Mouse (Mus musculus) forebrain, embryonic 10.5 days (tissue): ENCODE measurements at regions not wholly inside any gene's neighbourhood (a gene's known extent, or its start where the extent isn't known, plus 50 kb on each side); places are given as distances from the start of the nearest gene placed in this dataset.

Experiments used
- DNase-seq: peaks from one replicate; pipeline ENCODE4 v3.0.0-alpha.2; 2017; ENCODE audit warnings: low spot score; ENCODE audit errors: extremely low spot score
- H3K27ac ChIP-seq: fragments of 300-500 bp; sonication (generic); 2 replicates; pipeline ENCODE4 v1.5.1; 2016; ENCODE audit warnings: mild to moderate bottlenecking
- H3K27me3 ChIP-seq: fragments of 300-500 bp; sonication (generic); 2 replicates; pipeline ENCODE4 v1.6.1; 2016; ENCODE audit warnings: mild to moderate bottlenecking; ENCODE audit not compliant: poor library complexity, severe bottlenecking
- H3K36me3 ChIP-seq: fragments of 300-500 bp; sonication (generic); replicated peaks from 2 replicates; pipeline ENCODE4 v1.6.1; 2016; ENCODE audit warnings: mild to moderate bottlenecking, moderate library complexity
- H3K4me1 ChIP-seq: fragments of 300-500 bp; sonication (generic); 2 replicates; pipeline ENCODE4 v1.6.1; 2016
- H3K4me3 ChIP-seq: fragments of 300-500 bp; sonication (generic); 2 replicates; pipeline ENCODE4 v1.5.1; 2016; ENCODE audit warnings: mild to moderate bottlenecking, moderate library complexity
- H3K9me3 ChIP-seq: fragments of 300-500 bp; sonication (generic); 2 replicates; pipeline ENCODE4 v1.6.1; 2016; ENCODE audit warnings: mild to moderate bottlenecking, moderate library complexity
- WGBS: fragments of 180-500 bp; shearing (Covaris S2); methylation state at CpG from one replicate; pipeline ENCODE4 v1.1.7; 2016; 5-methylcytosine and 5-hydroxymethylcytosine counted together

DNA sequence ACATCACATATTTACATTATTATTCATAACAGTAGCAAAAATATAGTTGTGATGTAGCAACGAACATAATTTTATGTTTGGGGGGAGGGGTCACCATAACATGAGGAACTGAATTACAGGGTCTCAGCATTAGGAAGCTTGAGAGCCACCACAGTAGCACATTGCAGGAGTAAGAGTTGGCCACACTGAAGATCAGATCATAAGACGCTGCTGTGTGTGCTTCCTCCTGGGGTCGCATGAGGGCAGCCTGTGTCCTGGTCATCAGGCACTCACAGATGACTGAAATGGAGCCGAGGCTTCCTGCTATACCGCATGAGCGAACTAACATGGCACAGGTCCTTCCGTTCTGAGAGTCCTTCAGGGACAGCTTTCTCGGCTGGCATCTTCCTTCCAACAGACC lies 447.3 kb downstream of the Adam3 start:
- Histone ChIP-seq H3K36me3 (no peaks in the 10 kb centered on the region), H3K9me3 (no peaks in the 10 kb centered on the region), H3K4me3 (no peak overlapping the region), H3K4me1 (no peaks in the 10 kb centered on the region), H3K27ac (no peak overlapping the region), H3K27me3 (no peaks in the 10 kb centered on the region)
- 81% methylated on average over 8 of the region's 8 CpGs for WGBS
- DNase-seq: no peak

DNA sequence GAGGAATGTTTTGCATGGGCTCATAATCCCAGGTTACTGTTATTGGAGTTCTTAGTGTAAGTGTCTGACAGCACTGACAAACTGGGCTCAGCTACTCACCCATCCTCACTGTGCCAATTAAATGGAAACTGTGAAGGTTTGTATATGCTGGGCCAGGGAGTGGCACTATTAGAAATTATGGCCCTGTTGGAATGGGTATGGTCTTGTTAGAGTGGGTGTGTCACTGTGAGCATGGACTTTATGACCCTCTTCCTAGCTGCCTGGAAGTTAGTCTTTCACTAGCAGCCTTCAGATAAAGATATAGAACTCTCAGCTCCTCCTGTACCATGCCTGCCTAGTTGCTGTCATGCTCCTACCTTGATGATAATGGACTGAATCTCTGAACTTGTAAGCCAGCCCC lies 464.3 kb downstream of the Adam3 start:
- Histone ChIP-seq H3K4me1 (no peaks in the 10 kb centered on the region), H3K4me3 (no peak overlapping the region), H3K27me3 (no peaks in the 10 kb centered on the region), H3K27ac (no peak overlapping the region), H3K9me3 (no peaks in the 10 kb centered on the region), H3K36me3 (no peaks in the 10 kb centered on the region)
- DNase-seq: no peak

DNA sequence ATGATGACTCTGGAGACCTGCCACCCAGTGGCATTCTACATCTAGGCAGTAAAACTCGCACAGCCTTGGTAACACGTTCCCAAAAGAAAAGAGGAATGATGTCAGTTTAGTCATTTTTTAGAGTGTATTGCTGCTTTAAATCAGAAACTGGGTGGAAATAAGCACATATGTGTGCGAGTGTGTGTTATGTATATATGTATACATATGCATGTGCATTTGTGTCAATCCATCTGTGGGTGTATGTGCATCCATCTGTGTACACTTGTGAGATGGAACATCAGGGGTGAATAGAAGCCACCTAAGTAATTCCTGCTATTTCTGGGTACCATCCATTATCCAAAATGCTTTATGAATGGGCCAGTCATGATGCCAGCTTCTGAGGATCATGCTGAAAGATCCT lies 467.0 kb downstream of the Adam3 start:
- no peak for DNase-seq
- WGBS: 95% methylated on average over 3 of the region's 3 CpGs

DNA sequence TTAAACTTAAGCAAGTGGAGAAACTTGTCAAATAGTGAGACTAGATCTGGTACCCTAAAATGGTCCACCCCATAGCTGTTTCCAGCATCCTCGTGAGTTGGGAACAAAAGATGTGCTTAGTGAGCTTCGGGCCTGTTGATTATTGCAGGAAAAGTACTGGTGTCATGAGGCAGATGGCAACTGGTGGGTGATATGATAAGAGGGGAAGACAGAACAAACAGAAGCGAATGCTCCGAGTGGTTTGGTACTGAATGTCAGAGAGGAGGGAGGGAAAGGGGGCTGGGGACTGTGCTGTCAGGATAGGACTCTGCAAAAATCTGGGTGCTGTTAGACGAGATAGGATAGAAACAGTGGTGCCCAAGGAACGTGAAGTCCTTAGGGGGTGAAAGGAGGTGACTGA lies 483.4 kb downstream of the Adam3 start:
- H3K36me3 ChIP-seq: no peaks in the 10 kb centered on the region
- DNase-seq: no peak
- H3K9me3 ChIP-seq: peaks cover 6% of the 10 kb centered on the region
- no peaks in the 10 kb centered on the region for H3K27me3 ChIP-seq
- WGBS: 77% methylated on average over 6 of the region's 6 CpGs
- H3K4me3 ChIP-seq: no peak overlapping the region
- no peak overlapping the region for H3K27ac ChIP-seq
- no peaks in the 10 kb centered on the region for H3K4me1 ChIP-seq

More for the DNA sequence above, 467.0 kb downstream of the Adam3 start:
- no peak overlapping the region for H3K4me3 ChIP-seq
- H3K36me3 ChIP-seq: no peaks in the 10 kb centered on the region
- H3K27me3 ChIP-seq: no peaks in the 10 kb centered on the region
- H3K27ac ChIP-seq: no peak overlapping the region
- no peaks in the 10 kb centered on the region for H3K4me1 ChIP-seq
- H3K9me3 ChIP-seq: no peaks in the 10 kb centered on the region

DNA sequence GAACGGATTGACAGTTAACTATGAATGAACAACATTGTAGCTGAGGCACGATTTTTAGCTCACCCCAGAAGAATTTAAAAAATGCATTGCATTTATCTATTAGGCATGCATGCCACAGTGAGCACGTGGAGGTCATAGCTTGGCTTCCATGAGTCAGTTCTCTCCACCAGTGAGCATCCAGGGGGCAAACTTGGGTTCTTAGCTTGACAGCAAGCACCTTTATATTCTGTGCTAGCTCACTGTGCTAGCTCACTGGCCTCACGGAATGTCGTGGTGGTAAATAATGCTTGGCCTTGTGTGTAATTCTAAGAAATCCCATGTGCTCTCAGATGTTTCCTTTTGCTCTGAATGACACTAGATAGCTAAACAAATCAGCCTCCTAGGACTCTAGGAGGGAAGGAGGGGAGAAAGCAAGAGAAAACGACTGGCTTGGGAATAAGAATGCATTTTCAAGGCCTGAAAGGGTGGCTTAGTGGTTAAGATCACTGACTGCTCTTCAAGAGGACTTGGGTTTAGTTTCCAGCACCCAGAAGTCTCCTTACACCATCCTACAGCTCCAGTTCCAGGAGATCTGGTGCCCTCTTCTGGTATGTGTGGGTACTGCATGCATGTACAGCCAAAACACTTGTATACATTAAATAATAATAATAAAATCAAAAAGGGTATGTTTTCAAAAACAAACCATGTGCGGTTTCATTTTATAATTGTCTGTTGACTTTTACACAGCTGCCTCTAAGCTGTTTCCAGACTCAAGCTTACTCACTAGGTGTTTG lies 485.3 kb downstream of the Adam3 start:
- H3K27me3 ChIP-seq: no peaks in the 10 kb centered on the region
- no peak for DNase-seq
- no peak overlapping the region for H3K4me3 ChIP-seq
- no peaks in the 10 kb centered on the region for H3K36me3 ChIP-seq
- WGBS: 86% methylated on average over 7 of the region's 7 CpGs
- H3K27ac ChIP-seq: no peak overlapping the region
- no peaks in the 10 kb centered on the region for H3K4me1 ChIP-seq
- peaks cover 6% of the 10 kb centered on the region for H3K9me3 ChIP-seq

DNA sequence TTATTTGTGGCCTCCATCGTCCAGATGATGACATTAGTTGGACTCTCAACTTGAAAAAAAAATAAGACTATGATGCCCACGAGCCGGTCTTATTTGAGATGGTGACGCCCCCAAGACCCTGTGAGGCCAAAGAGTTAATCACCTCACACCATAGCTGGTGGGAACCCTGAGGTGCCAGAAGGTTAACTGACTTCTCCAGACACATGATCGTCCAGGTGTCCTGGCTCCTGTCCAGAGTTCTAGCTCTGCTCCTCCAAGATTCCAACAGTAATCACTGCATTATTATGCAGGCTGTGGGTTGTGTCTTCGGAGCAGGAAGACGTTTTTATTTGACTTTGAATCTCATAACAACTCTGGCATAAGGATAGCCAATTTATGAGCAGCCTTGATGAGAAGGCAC lies 490.7 kb downstream of the Adam3 start:
- H3K27me3 ChIP-seq: no peaks in the 10 kb centered on the region
- no peaks in the 10 kb centered on the region; the same call in 1 of the 2 replicates for H3K9me3 ChIP-seq
- no peak for DNase-seq
- WGBS: 88% methylated on average over 7 of the region's 7 CpGs
- H3K27ac ChIP-seq: no peak overlapping the region
- no peaks in the 10 kb centered on the region for H3K4me1 ChIP-seq
- no peaks in the 10 kb centered on the region for H3K36me3 ChIP-seq
- no peak overlapping the region for H3K4me3 ChIP-seq

DNA sequence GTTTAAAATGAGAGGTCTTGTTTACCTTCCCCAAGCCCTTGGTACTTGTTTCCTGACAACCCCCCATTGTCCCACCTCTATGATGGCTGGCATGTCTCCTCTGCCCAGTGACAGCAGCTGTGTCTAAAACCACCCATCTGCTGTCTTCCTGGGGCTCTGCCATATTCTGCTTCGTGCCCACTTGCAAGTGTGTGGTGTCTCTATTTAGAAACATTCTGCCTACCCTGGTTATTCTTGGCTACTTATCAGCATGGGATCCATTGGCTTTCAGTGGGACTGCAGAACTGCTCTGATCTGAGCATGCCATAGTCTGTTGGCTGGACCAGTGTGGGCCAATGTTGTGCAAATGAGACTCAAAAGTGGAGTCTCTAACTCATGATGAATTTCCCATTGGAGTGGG lies 497.5 kb downstream of the Adam3 start:
- H3K4me1 ChIP-seq: no peaks in the 10 kb centered on the region
- DNase-seq: no peak
- no peak overlapping the region for H3K4me3 ChIP-seq
- H3K36me3 ChIP-seq: no peaks in the 10 kb centered on the region
- WGBS: 74% methylated on average over 1 of the region's 1 CpGs
- no peaks in the 10 kb centered on the region for H3K27me3 ChIP-seq
- H3K9me3 ChIP-seq: no peaks in the 10 kb centered on the region
- H3K27ac ChIP-seq: no peak overlapping the region

DNA sequence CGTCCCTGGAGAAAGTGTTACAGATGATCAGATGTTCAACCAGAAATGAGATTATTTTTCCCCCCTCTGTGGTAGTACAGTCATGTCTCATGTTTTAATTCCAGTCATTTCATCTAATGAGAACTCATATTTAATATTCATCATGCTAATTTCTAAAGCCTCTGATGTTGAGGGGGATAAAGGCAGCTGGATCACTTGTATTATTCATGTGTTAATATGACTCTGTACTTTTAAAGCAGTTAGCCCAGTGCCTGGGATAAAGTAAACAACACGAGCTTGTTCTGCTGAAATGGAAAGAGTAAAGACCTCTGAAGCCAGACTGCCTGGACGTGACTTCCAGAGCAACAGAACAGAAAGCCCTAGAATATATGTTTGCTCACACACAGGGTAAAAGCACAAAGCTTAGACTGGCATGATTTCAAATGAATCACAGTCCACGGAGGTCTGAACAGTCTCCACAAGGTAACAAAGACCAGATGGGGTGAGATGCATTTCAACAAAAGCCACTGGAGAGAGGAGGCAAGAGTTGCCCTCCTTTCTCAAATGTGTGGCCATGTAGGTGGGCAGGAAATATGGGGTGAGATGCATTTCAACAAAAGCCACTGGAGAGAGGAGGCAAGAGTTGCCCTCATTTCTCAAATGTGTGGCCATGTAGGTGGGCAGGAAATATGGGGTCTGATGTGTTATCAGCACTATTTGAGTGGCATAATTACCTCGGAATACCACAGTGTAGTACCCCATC lies 498.1 kb downstream of the Adam3 start:
- no peaks in the 10 kb centered on the region for H3K27me3 ChIP-seq
- H3K27ac ChIP-seq: no peak overlapping the region

DNA sequence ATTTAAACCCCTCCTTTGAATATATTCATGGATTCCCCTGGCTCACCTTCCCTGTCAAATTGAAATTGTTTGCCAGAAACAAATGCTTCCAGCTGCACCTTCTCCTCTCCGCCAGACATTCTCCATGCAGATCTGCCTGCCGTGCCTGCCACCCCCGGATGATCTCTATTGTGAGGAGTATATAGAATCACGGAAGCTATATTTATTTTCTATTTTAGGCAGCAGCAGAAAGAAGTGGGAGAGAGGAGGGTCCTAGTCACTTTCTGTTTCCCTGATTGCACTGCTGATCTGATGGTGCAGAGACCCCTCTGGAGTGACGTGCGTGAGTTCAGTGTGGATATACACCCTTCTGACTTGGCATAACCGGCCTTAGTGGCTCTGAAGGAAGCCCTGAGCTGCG lies 505.4 kb downstream of the Adam3 start:
- Histone ChIP-seq H3K27me3 (no peaks in the 10 kb centered on the region), H3K36me3 (no peaks in the 10 kb centered on the region), H3K4me1 (no peaks in the 10 kb centered on the region), H3K27ac (no peak overlapping the region), H3K9me3 (no peaks in the 10 kb centered on the region), H3K4me3 (no peak overlapping the region)
- 89% methylated on average over 8 of the region's 8 CpGs for WGBS
- DNase-seq: no peak

More for the DNA sequence above, 498.1 kb downstream of the Adam3 start:
- no peak overlapping the region for H3K4me3 ChIP-seq
- WGBS: 80% methylated on average over 5 of the region's 5 CpGs
- no peaks in the 10 kb centered on the region for H3K9me3 ChIP-seq
- no peaks in the 10 kb centered on the region for H3K4me1 ChIP-seq
- H3K36me3 ChIP-seq: no peaks in the 10 kb centered on the region
- DNase-seq: no peak

DNA sequence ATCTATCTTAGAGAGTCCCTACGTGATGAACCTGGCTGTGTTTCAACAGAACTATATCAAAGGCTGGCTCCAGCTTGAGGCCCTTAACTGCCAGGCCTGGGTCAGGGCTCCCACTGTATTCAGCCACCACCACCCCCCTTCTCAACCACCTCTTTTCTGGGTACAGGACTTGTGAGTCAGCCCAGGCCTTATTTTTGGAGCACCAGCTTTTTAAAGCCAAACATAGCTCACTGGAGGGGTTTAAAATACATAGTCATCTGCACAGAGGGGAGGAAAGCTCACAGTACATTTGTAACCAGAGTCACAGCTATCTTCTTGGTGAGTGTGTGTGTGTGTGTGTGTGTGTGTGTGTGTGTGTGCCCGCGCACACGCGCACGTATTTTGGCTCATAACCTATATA lies 509.0 kb downstream of the Adam3 start:
- no peaks in the 10 kb centered on the region for H3K4me1 ChIP-seq
- no peak overlapping the region for H3K27ac ChIP-seq
- H3K4me3 ChIP-seq: no peak overlapping the region
- DNase-seq: no peak
- 90% methylated on average over 6 of the region's 6 CpGs for WGBS
- H3K27me3 ChIP-seq: no peaks in the 10 kb centered on the region
- no peaks in the 10 kb centered on the region for H3K36me3 ChIP-seq
- no peaks in the 10 kb centered on the region for H3K9me3 ChIP-seq

DNA sequence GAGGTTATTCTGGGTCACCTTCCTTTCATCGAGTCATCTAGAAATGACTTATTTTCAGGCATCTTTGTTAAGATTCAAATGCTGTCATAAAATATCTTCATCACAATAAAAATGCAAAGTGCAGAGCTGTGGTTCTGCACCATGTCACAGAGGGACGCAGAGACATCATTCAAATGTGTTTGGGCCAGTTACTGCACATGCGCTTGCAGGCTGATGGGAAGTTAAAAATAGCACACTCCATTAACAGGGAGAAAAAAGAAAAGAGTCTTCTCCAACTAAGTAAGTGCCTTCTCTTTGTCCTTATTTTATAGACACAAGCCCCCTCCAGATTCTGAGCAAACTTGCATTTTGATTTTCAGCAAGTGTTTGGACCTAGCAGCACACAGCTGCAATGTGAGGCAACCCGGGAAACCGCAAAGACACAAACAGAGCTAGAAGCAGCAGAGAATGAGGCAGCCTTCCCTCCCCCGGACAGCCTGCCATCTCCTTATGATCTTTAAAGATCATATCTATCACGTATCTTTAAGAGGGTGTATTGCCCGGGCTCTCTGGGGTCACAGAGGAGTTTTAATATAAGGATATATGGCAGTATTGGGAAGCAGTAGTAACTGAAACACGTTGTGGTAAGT lies 510.0 kb downstream of the Adam3 start:
- H3K27ac ChIP-seq: no peak overlapping the region
- 91% methylated on average over 9 of the region's 9 CpGs for WGBS
- H3K4me3 ChIP-seq: no peak overlapping the region
- no peaks in the 10 kb centered on the region for H3K27me3 ChIP-seq
- H3K9me3 ChIP-seq: no peaks in the 10 kb centered on the region
- H3K36me3 ChIP-seq: no peaks in the 10 kb centered on the region
- DNase-seq: no peak
- H3K4me1 ChIP-seq: no peaks in the 10 kb centered on the region

DNA sequence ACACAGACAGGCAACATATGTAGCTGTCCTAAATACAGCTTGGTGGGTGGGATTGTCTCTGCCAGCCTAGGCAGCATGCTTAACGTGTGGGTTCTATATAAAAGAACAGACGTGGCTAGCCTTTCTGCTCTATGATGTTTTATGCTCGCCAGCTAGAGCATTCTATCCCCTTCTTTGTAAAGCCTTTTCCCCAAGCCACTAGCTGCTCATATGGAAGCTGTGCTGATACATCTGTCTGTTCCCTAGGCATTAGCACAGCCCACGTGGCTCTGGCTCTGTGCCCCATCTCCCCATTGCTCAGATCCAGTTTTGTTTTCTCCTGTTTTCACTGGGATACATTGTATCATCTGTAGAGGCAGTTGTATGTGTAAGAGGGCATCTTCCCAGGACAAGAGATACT lies 511.3 kb downstream of the Adam3 start:
- no peak for DNase-seq
- Histone ChIP-seq H3K27ac (no peak overlapping the region), H3K4me1 (no peaks in the 10 kb centered on the region), H3K36me3 (no peaks in the 10 kb centered on the region), H3K9me3 (no peaks in the 10 kb centered on the region), H3K4me3 (no peak overlapping the region), H3K27me3 (no peaks in the 10 kb centered on the region)
- WGBS: 88% methylated on average over 4 of the region's 4 CpGs
